Mouse (Mus musculus) liver, embryonic 15.5 days (tissue): ENCODE results near the gene Rptn. TPM values are rescaled to one million over a fixed set of nuclear protein-coding genes. Genes with fewer than 3 reads are reported as not detected.

Experiments
- ATAC-seq: fragments of 200-750 bp; cut with Nextera tagmentation; 2 replicates; pipeline ENCODE4 v1.8.0; 2017; ENCODE audit warnings: moderate number of reproducible peaks, mild to moderate bottlenecking, moderate library complexity; ENCODE audit not compliant: insufficient read depth
- H3K27ac ChIP-seq: fragments of 300-500 bp; sonication (generic); replicated peaks from 2 replicates; pipeline ENCODE4 v1.5.1; 2015; ENCODE audit warnings: mild to moderate bottlenecking, inconsistent platforms
- H3K27me3 ChIP-seq: fragments of 300-500 bp; sonication (generic); 2 replicates; pipeline ENCODE4 v1.6.1; 2015; ENCODE audit warnings: mild to moderate bottlenecking, inconsistent platforms
- H3K36me3 ChIP-seq: fragments of 300-500 bp; sonication (generic); replicated peaks from 2 replicates; pipeline ENCODE4 v1.6.1; 2015; ENCODE audit warnings: moderate library complexity, mild to moderate bottlenecking, inconsistent platforms
- H3K4me1 ChIP-seq: fragments of 300-500 bp; sonication (generic); replicated peaks from 2 replicates; pipeline ENCODE4 v1.6.1; 2015; ENCODE audit warnings: inconsistent platforms
- H3K4me2 ChIP-seq: fragments of 300-500 bp; sonication (generic); 2 replicates; pipeline ENCODE4 v1.6.1; 2015; ENCODE audit warnings: moderate library complexity, mild to moderate bottlenecking, inconsistent platforms
- H3K4me3 ChIP-seq: fragments of 300-500 bp; sonication (generic); replicated peaks from 2 replicates; pipeline ENCODE4 v1.5.1; 2015; ENCODE audit warnings: mild to moderate bottlenecking, inconsistent platforms
- H3K9ac ChIP-seq: fragments of 300-500 bp; sonication (generic); 2 replicates; pipeline ENCODE4 v1.6.1; 2015; ENCODE audit warnings: moderate library complexity, mild to moderate bottlenecking, inconsistent platforms
- H3K9me3 ChIP-seq: fragments of 300-500 bp; sonication (generic); replicated peaks from 2 replicates; pipeline ENCODE4 v1.6.1; 2016; ENCODE audit warnings: inconsistent platforms
- WGBS: fragments of 180-500 bp; shearing (Covaris S2); methylation state at CpG from one replicate; pipeline ENCODE4 v1.1.7; 2015; ENCODE audit warnings: mixed read lengths; ENCODE audit not compliant: insufficient replicate concordance; 5-methylcytosine and 5-hydroxymethylcytosine counted together
- polyA plus RNA-seq: library from polyadenylated mRNA; unstranded; fragments of >200 nt; fragmentation: Nextera tagmentation; extraction: Ambion mirVana; gene quantifications from 2 replicates; pipeline ENCODE4 v1.2.1, GENCODE M21; 2015

Rptn gene
- polyA plus RNA-seq, result not detected in 2 replicates

GRCm38 (mm10) chr3:93393366-93393765 lies at the start of gene Rptn:
Gene Rptn, plus strand, starts transcription at chr3:93393699.
- no peak within 1 kb of the TSS for H3K4me3 ChIP-seq
- no peak for ATAC-seq
- WGBS, result 58% methylated on average over 2 of the region's 2 CpGs
- no peaks in the 10 kb centered on the region for H3K4me1 ChIP-seq
- H3K27ac ChIP-seq, result no peak within 1 kb of the TSS
- no peak within 1 kb of the TSS for H3K9ac ChIP-seq
- H3K36me3 ChIP-seq, result no peaks in the 10 kb centered on the region
- H3K9me3 ChIP-seq, result no peaks in the 10 kb centered on the region
- H3K4me2 ChIP-seq, result no peak within 1 kb of the TSS
- H3K27me3 ChIP-seq, result no peaks in the 10 kb centered on the region

- Histone ChIP-seq H3K9ac (no peak overlapping the region), H3K4me1 (no peaks in the 10 kb centered on the region), H3K4me3 (no peak overlapping the region), H3K9me3 (no peaks in the 10 kb centered on the region), H3K27me3 (no peaks in the 10 kb centered on the region), H3K27ac (no peak overlapping the region), H3K36me3 (no peaks in the 10 kb centered on the region), H3K4me2 (no peak overlapping the region)
- ATAC-seq, result no peak
- WGBS, result 52% methylated on average over 2 of the region's 2 CpGs
These were observed 46.6 kb upstream of the Rptn start for GRCm38 (mm10) chr3:93346896-93347295.

- no peak overlapping the region for H3K9ac ChIP-seq
- no peak for ATAC-seq
These were observed 33.5 kb upstream of the Rptn start for GRCm38 (mm10) chr3:93360045-93360444.

GRCm38 (mm10) chr3:93361933-93362574 lies 31.4 kb upstream of the Rptn start:
- WGBS, result 11% methylated on average over 10 of the region's 10 CpGs
- Histone ChIP-seq H3K9ac (no peak overlapping the region), H3K27ac (no peak overlapping the region), H3K4me1 (no peaks in the 10 kb centered on the region), H3K27me3 (no peaks in the 10 kb centered on the region), H3K36me3 (no peaks in the 10 kb centered on the region), H3K9me3 (no peaks in the 10 kb centered on the region), H3K4me2 (no peak overlapping the region), H3K4me3 (no peak overlapping the region)
- ATAC-seq, result no peak

More at GRCm38 (mm10) chr3:93360045-93360444, 33.5 kb upstream of the Rptn start:
- WGBS, result 12% methylated on average over 7 of the region's 7 CpGs
- H3K4me1 ChIP-seq, result no peaks in the 10 kb centered on the region
- no peaks in the 10 kb centered on the region for H3K9me3 ChIP-seq
- H3K36me3 ChIP-seq, result no peaks in the 10 kb centered on the region
- no peak overlapping the region for H3K27ac ChIP-seq
- no peaks in the 10 kb centered on the region for H3K27me3 ChIP-seq
- no peak overlapping the region for H3K4me3 ChIP-seq
- H3K4me2 ChIP-seq, result no peak overlapping the region

- Histone ChIP-seq H3K9ac (no peak overlapping the region), H3K4me2 (no peak overlapping the region), H3K4me1 (no peaks in the 10 kb centered on the region), H3K9me3 (no peaks in the 10 kb centered on the region), H3K27me3 (no peaks in the 10 kb centered on the region), H3K36me3 (no peaks in the 10 kb centered on the region), H3K4me3 (no peak overlapping the region), H3K27ac (peak overlapping the region; percentile 14; the same call in 1 of the 2 replicates)
- 40% methylated on average over 3 of the region's 3 CpGs for WGBS
- no peak for ATAC-seq
These were observed 26.4 kb upstream of the Rptn start for GRCm38 (mm10) chr3:93366966-93367575.

- no peaks in the 10 kb centered on the region for H3K36me3 ChIP-seq
- no peak overlapping the region for H3K4me2 ChIP-seq
- no peak for ATAC-seq
- H3K9me3 ChIP-seq, result no peaks in the 10 kb centered on the region
- H3K27me3 ChIP-seq, result no peaks in the 10 kb centered on the region
- no peak overlapping the region for H3K9ac ChIP-seq
- no peak overlapping the region for H3K4me3 ChIP-seq
- no peaks in the 10 kb centered on the region for H3K4me1 ChIP-seq
- 19% methylated on average over 1 of the region's 1 CpGs for WGBS
- H3K27ac ChIP-seq, result no peak overlapping the region
These were observed 25.3 kb upstream of the Rptn start for GRCm38 (mm10) chr3:93368171-93368570.

- Histone ChIP-seq H3K27ac (no peak overlapping the region), H3K4me3 (no peak overlapping the region), H3K27me3 (no peaks in the 10 kb centered on the region), H3K36me3 (no peaks in the 10 kb centered on the region), H3K4me1 (no peaks in the 10 kb centered on the region), H3K9ac (no peak overlapping the region), H3K4me2 (no peak overlapping the region), H3K9me3 (no peaks in the 10 kb centered on the region)
- WGBS, result 50% methylated on average over 6 of the region's 6 CpGs
- no peak for ATAC-seq
These were observed 20.1 kb upstream of the Rptn start for GRCm38 (mm10) chr3:93373416-93373815.

GRCm38 (mm10) chr3:93375196-93375595 lies 18.3 kb upstream of the Rptn start:
- Histone ChIP-seq H3K4me3 (no peak overlapping the region), H3K27ac (no peak overlapping the region), H3K36me3 (no peaks in the 10 kb centered on the region), H3K9ac (no peak overlapping the region), H3K27me3 (no peaks in the 10 kb centered on the region), H3K4me2 (no peak overlapping the region), H3K9me3 (no peaks in the 10 kb centered on the region), H3K4me1 (no peaks in the 10 kb centered on the region)
- ATAC-seq, result no peak
- 34% methylated on average over 1 of the region's 1 CpGs for WGBS

GRCm38 (mm10) chr3:93375601-93376000 lies 17.9 kb upstream of the Rptn start:
- Histone ChIP-seq H3K36me3 (no peaks in the 10 kb centered on the region), H3K4me3 (no peak overlapping the region), H3K27ac (no peak overlapping the region), H3K4me1 (0 out of 2 replicates have a peak, but pooled peaks cover under 1% of the 10 kb centered on the region), H3K9me3 (no peaks in the 10 kb centered on the region), H3K9ac (no peak overlapping the region), H3K27me3 (no peaks in the 10 kb centered on the region), H3K4me2 (no peak overlapping the region)
- WGBS, result 62% methylated on average over 5 of the region's 5 CpGs
- no peak for ATAC-seq

- H3K4me3 ChIP-seq, result no peak overlapping the region
- 0 out of 2 replicates have a peak, but pooled peaks cover 2% of the 10 kb centered on the region for H3K4me1 ChIP-seq
- H3K9ac ChIP-seq, result no peak overlapping the region
- no peaks in the 10 kb centered on the region for H3K36me3 ChIP-seq
- no peak for ATAC-seq
- no peak overlapping the region for H3K4me2 ChIP-seq
- no peaks in the 10 kb centered on the region for H3K27me3 ChIP-seq
- no peak overlapping the region for H3K27ac ChIP-seq
- no peaks in the 10 kb centered on the region for H3K9me3 ChIP-seq
- WGBS, result 55% methylated on average over 4 of the region's 4 CpGs
These were observed 15.4 kb upstream of the Rptn start for GRCm38 (mm10) chr3:93378146-93378545.

GRCm38 (mm10) chr3:93403936-93404335 lies 10.4 kb downstream of the Rptn start:
- Histone ChIP-seq H3K4me2 (no peak overlapping the region), H3K27me3 (no peaks in the 10 kb centered on the region), H3K27ac (no peak overlapping the region), H3K4me1 (no peaks in the 10 kb centered on the region), H3K36me3 (no peaks in the 10 kb centered on the region), H3K4me3 (no peak overlapping the region), H3K9ac (no peak overlapping the region), H3K9me3 (no peaks in the 10 kb centered on the region)
- WGBS, result 74% methylated on average over 3 of the region's 3 CpGs
- no peak for ATAC-seq
